Mouse (Mus musculus): ENCODE results near the gene Cacna1d. TPM values are rescaled to one million over a fixed set of nuclear protein-coding genes. Genes with fewer than 3 reads are reported as not detected.

Gene Cacna1d
- polyA plus RNA-seq, 1 experiment from 2014 or later = 7.0 TPM

GRCm38 (mm10) chr14:30344948-30345865 is 146.0 kb downstream of the Cacna1d start:
- no peak overlapping the region for H3K4me2 ChIP-seq
- ATAC-seq (ENCODE audit: low read depth) = no peak
- no peaks in the 10 kb centered on the region for H3K9me3 ChIP-seq
- no peak overlapping the region for H3K9ac ChIP-seq
- 71% methylated on average over 8 of the region's 8 CpGs for WGBS
- no peaks in the 10 kb centered on the region for H3K4me1 ChIP-seq (replicated peaks)
- H3K27me3 ChIP-seq = peaks cover under 1% of the 10 kb centered on the region
- H3K36me3 ChIP-seq = 0 out of 2 replicates have a peak, but pooled peaks cover 3% of the 10 kb centered on the region
- no peak overlapping the region for H3K4me3 ChIP-seq
- no peak overlapping the region for H3K27ac ChIP-seq (replicated peaks)

- WGBS = 86% methylated on average over 7 of the region's 7 CpGs
- 0 out of 2 replicates have a peak, but pooled peaks cover 3% of the 10 kb centered on the region for H3K36me3 ChIP-seq
- H3K4me1 ChIP-seq (replicated peaks) = no peaks in the 10 kb centered on the region
- H3K27me3 ChIP-seq = no peaks in the 10 kb centered on the region
- no peak overlapping the region for H3K4me3 ChIP-seq
- no peak overlapping the region for H3K27ac ChIP-seq (replicated peaks)
- no peaks in the 10 kb centered on the region for H3K9me3 ChIP-seq
- no peak overlapping the region for H3K9ac ChIP-seq
- H3K4me2 ChIP-seq = no peak overlapping the region
- no peak for ATAC-seq (ENCODE audit: low read depth)
These were observed 147.5 kb downstream of the Cacna1d start for GRCm38 (mm10) chr14:30343740-30344139.

DNA sequence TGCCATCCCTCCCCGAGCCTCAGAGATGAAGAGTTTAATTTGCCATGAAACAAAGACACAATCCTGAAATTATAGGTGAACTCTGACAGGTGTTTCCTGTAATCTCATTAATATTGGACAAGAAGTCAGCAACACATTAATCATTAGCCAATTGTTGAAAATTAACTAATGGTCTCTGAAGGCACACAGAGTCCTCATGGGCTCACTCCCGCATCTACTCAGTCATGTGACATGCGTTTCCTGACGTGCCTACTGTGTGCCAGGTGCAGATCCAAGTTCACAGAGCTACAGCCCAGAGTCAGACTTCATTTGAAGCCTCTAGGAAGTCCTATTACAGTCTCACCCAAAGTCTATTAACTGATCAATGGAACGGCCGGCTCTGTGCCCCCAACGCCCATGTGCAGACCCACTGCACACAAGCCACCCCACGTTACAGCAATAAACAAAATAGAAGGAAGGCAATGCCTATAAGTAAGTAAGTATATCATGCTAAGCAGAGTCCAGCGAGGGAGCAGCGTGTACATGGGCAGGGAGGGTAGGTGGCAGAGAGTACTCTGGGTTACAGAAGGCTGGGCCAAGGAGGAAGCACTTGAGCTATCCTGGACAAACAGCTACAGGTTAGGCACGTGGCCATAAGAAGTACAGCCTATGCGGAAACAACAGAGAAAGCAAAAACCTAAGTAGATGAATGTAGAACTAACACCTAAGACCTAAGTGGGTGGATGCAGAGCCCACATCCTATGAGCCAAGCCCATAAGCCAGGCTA is 149.2 kb downstream of the Cacna1d start:
- Histone ChIP-seq H3K4me1 (replicated peaks) (0 out of 2 replicates have a peak, but pooled peaks cover 4% of the 10 kb centered on the region), H3K4me2 (no peak overlapping the region), H3K36me3 (0 out of 2 replicates have a peak, but pooled peaks cover 3% of the 10 kb centered on the region), H3K27ac (replicated peaks) (no peak overlapping the region), H3K4me3 (no peak overlapping the region), H3K9me3 (no peaks in the 10 kb centered on the region), H3K27me3 (no peaks in the 10 kb centered on the region), H3K9ac (no peak overlapping the region)
- no peak for ATAC-seq (ENCODE audit: low read depth)
- WGBS = 87% methylated on average over 12 of the region's 12 CpGs

GRCm38 (mm10) chr14:30340140-30340539 is 151.1 kb downstream of the Cacna1d start:
- no peak for ATAC-seq (ENCODE audit: low read depth)
- Histone ChIP-seq H3K9me3 (no peaks in the 10 kb centered on the region), H3K4me2 (no peak overlapping the region), H3K27ac (replicated peaks) (no peak overlapping the region), H3K36me3 (0 out of 2 replicates have a peak, but pooled peaks cover 3% of the 10 kb centered on the region), H3K27me3 (no peaks in the 10 kb centered on the region), H3K4me1 (replicated peaks) (0 out of 2 replicates have a peak, but pooled peaks cover 4% of the 10 kb centered on the region), H3K9ac (no peak overlapping the region), H3K4me3 (no peak overlapping the region)
- 70% methylated on average over 3 of the region's 3 CpGs for WGBS

DNA sequence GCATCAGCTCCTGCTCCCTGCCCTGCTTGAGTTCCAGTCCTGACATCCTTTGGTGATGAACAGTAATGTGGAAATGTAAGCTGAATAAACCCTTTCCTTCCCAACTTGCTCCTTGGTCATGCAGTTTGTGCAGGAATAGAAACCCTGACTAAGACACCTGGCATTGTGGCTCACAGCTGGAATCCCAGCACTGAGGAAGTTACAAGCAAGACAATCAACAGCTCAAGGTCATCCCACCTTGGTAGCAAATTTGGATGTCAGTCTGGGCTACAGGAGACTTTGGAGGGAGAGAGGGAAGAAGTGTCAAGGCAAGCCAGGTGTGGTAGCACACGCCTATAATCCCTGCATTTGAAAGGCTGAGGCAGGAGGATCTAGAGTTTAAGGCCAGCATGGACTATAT is 159.4 kb downstream of the Cacna1d start:
- 86% methylated on average over 1 of the region's 1 CpGs for WGBS
- no peaks in the 10 kb centered on the region for H3K27me3 ChIP-seq
- H3K4me3 ChIP-seq = no peak overlapping the region
- H3K4me2 ChIP-seq = no peak overlapping the region
- no peak overlapping the region for H3K9ac ChIP-seq
- ATAC-seq (ENCODE audit: low read depth) = no peak
- H3K27ac ChIP-seq (replicated peaks) = no peak overlapping the region
- 0 out of 2 replicates have a peak, but pooled peaks cover 5% of the 10 kb centered on the region for H3K4me1 ChIP-seq (replicated peaks)
- H3K36me3 ChIP-seq = no peaks in the 10 kb centered on the region
- no peaks in the 10 kb centered on the region for H3K9me3 ChIP-seq

GRCm38 (mm10) chr14:30330416-30331181 is 160.7 kb downstream of the Cacna1d start:
- Histone ChIP-seq H3K4me1 (replicated peaks) (0 out of 2 replicates have a peak, but pooled peaks cover 9% of the 10 kb centered on the region), H3K4me3 (no peak overlapping the region), H3K9ac (no peak overlapping the region), H3K4me2 (no peak overlapping the region), H3K36me3 (no peaks in the 10 kb centered on the region), H3K27me3 (no peaks in the 10 kb centered on the region), H3K27ac (replicated peaks) (no peak overlapping the region), H3K9me3 (no peaks in the 10 kb centered on the region)
- no peak for ATAC-seq (ENCODE audit: low read depth)
- 85% methylated on average over 17 of the region's 17 CpGs for WGBS

GRCm38 (mm10) chr14:30329109-30329508 is 162.1 kb downstream of the Cacna1d start:
- Histone ChIP-seq H3K27ac (replicated peaks) (no peak overlapping the region), H3K4me3 (no peak overlapping the region), H3K4me2 (no peak overlapping the region), H3K27me3 (no peaks in the 10 kb centered on the region), H3K36me3 (no peaks in the 10 kb centered on the region), H3K4me1 (replicated peaks) (0 out of 2 replicates have a peak, but pooled peaks cover 9% of the 10 kb centered on the region), H3K9me3 (no peaks in the 10 kb centered on the region), H3K9ac (no peak overlapping the region)
- 85% methylated on average over 11 of the region's 11 CpGs for WGBS
- no peak for ATAC-seq (ENCODE audit: low read depth)

GRCm38 (mm10) chr14:30327452-30327851 is 163.8 kb downstream of the Cacna1d start:
- Histone ChIP-seq H3K4me1 (replicated peaks) (0 out of 2 replicates have a peak, but pooled peaks cover 9% of the 10 kb centered on the region), H3K9ac (no peak overlapping the region), H3K4me2 (no peak overlapping the region), H3K4me3 (no peak overlapping the region), H3K27ac (replicated peaks) (no peak overlapping the region), H3K36me3 (no peaks in the 10 kb centered on the region), H3K27me3 (no peaks in the 10 kb centered on the region), H3K9me3 (no peaks in the 10 kb centered on the region)
- no peak for ATAC-seq (ENCODE audit: low read depth)
- 74% methylated on average over 7 of the region's 7 CpGs for WGBS

DNA sequence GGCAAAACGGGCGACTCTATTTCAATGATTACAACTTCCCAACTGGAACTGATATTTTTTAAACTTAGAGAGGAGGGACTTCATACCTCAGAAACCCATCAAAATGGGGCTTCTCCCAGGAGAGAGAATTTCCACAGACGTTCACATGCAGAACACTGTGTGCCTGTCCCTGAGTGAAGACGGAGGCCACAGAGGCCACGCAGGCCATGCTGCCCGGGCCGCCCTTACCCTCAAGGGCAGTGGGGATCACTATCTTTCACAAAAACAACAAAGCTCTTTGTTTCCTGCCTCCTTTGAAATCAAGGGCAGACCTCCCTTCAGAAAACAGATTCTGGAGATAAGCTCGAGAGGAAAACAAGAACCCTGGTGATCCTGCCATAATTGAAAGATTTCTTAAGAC is 164.2 kb downstream of the Cacna1d start:
- Histone ChIP-seq H3K27ac (replicated peaks) (no peak overlapping the region), H3K9ac (no peak overlapping the region), H3K36me3 (no peaks in the 10 kb centered on the region), H3K4me2 (no peak overlapping the region), H3K4me3 (no peak overlapping the region), H3K27me3 (no peaks in the 10 kb centered on the region), H3K4me1 (replicated peaks) (0 out of 2 replicates have a peak, but pooled peaks cover 9% of the 10 kb centered on the region), H3K9me3 (no peaks in the 10 kb centered on the region)
- 64% methylated on average over 8 of the region's 8 CpGs for WGBS
- ATAC-seq (ENCODE audit: low read depth) = no peak

DNA sequence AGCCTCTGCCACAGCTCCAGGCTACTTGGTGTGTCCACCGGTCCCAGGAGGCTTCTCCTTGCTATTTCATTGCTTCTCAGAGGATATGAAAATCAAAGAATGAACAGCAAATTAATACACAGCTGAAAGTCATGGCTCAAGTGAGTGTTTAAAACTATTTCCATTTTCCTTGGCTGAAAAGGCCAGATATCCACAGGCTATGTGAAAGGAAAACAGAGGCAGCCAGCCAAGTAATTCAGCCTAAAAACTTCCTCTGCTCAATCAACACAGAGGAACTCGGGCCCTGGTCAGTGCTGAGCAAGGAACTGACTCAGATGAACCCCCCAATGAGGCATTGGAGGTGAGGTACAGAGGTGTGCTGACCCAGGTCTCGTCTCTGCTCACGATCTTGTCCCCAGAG is 165.0 kb downstream of the Cacna1d start:
- ATAC-seq (ENCODE audit: low read depth) = no peak
- Histone ChIP-seq H3K27ac (replicated peaks) (no peak overlapping the region), H3K4me2 (no peak overlapping the region), H3K9ac (no peak overlapping the region), H3K36me3 (no peaks in the 10 kb centered on the region), H3K4me3 (no peak overlapping the region), H3K9me3 (no peaks in the 10 kb centered on the region), H3K27me3 (no peaks in the 10 kb centered on the region), H3K4me1 (replicated peaks) (0 out of 2 replicates have a peak, but pooled peaks cover 9% of the 10 kb centered on the region)
- WGBS = 63% methylated on average over 4 of the region's 4 CpGs

DNA sequence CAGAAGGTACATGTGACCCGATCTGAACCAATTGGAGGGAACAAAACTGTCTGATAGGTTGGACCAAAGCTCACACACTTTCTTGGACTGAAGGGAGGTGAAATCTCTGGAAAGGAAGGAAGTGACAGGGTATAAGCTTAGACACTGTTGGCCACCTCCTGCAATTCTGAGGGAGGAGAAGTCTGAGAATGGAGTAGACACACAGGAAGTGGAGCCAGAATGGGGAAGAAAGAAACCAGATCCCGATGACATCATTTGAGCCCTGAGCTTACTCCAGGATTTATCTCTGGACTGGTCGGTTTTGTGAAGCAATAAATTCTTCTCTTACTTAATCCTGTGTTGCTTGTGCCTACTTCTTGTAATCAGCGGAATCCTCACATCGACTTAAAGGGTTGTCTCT is 166.3 kb downstream of the Cacna1d start:
- ATAC-seq (ENCODE audit: low read depth) = no peak
- H3K9ac ChIP-seq = no peak overlapping the region
- 92% methylated on average over 5 of the region's 5 CpGs for WGBS
- H3K36me3 ChIP-seq = no peaks in the 10 kb centered on the region
- H3K9me3 ChIP-seq = no peaks in the 10 kb centered on the region
- no peak overlapping the region for H3K4me2 ChIP-seq
- H3K27ac ChIP-seq (replicated peaks) = no peak overlapping the region
- H3K4me3 ChIP-seq = no peak overlapping the region
- no peaks in the 10 kb centered on the region for H3K27me3 ChIP-seq
- H3K4me1 ChIP-seq (replicated peaks) = 0 out of 2 replicates have a peak, but pooled peaks cover 9% of the 10 kb centered on the region
